Mouse (Mus musculus) embryonic facial prominence, embryonic 14.5 days (tissue): ENCODE measurements around the gene Trpv3. TPM values are rescaled to one million over a fixed set of nuclear protein-coding genes. Genes with fewer than 3 reads are reported as not detected.
"Not testable (repeated sequence)": the region's sequence is repeated elsewhere in the genome, so short reads cannot be mapped to it uniquely, and the experiment has no call there.

Experiments used
- ATAC-seq: fragments of 200-750 bp; cut with Nextera tagmentation; 2 replicates; pipeline ENCODE4 v1.8.0; 2017; ENCODE audit warnings: low read depth, moderate number of reproducible peaks, moderate TSS enrichment
- DNase-seq: peaks from one replicate; pipeline ENCODE4 v3.0.0-alpha.2; 2015; ENCODE audit warnings: low spot score
- H3K27ac ChIP-seq: fragments of 300-500 bp; sonication (generic); replicated peaks from 2 replicates; pipeline ENCODE4 v1.5.1; 2014; ENCODE audit warnings: low read depth, mild to moderate bottlenecking, low read length, moderate library complexity
- H3K27me3 ChIP-seq: fragments of 300-500 bp; sonication (generic); replicated peaks from 2 replicates; pipeline ENCODE4 v1.6.1; 2014; ENCODE audit warnings: low read length; ENCODE audit not compliant: control insufficient read depth, insufficient read depth
- H3K36me3 ChIP-seq: fragments of 300-500 bp; sonication (generic); 2 replicates; pipeline ENCODE4 v1.6.1; 2014; ENCODE audit warnings: low read length, mixed read lengths; ENCODE audit not compliant: control insufficient read depth, insufficient read depth
- H3K4me1 ChIP-seq: fragments of 300-500 bp; sonication (generic); 2 replicates; pipeline ENCODE4 v1.6.1; 2014; ENCODE audit warnings: antibody characterized with exemption, low read length; ENCODE audit not compliant: control insufficient read depth, insufficient read depth
- H3K4me2 ChIP-seq: fragments of 300-500 bp; sonication (generic); 2 replicates; pipeline ENCODE4 v1.6.1; 2014; ENCODE audit warnings: low read depth, mild to moderate bottlenecking, low read length, moderate library complexity, mixed read lengths
- H3K4me3 ChIP-seq: fragments of 300-500 bp; sonication (generic); 2 replicates; pipeline ENCODE4 v1.5.1; 2014; ENCODE audit warnings: low read depth, mild to moderate bottlenecking, low read length
- H3K9ac ChIP-seq: fragments of 300-500 bp; sonication (generic); 2 replicates; pipeline ENCODE4 v1.6.1; 2014; ENCODE audit warnings: low read depth, mild to moderate bottlenecking, low read length, moderate library complexity, mixed read lengths
- H3K9me3 ChIP-seq: fragments of 300-500 bp; sonication (generic); 2 replicates; pipeline ENCODE4 v1.6.1; 2016; ENCODE audit warnings: low read length; ENCODE audit not compliant: control insufficient read depth
- WGBS: fragments of 180-500 bp; shearing (Covaris S2); extraction: QIAGEN DNeasy Blood & Tissue Kit; methylation state at CpG from one replicate; pipeline ENCODE4 v1.1.7; 2014; 5-methylcytosine and 5-hydroxymethylcytosine counted together
- polyA plus RNA-seq: library from polyadenylated mRNA; unstranded; fragments of >200 nt; fragmentation: Nextera tagmentation; extraction: Ambion mirVana; gene quantifications from 2 replicates; pipeline ENCODE4 v1.2.1, GENCODE M21; 2014

The Trpv3 gene
- polyA plus RNA-seq, 1 experiment from 2014 or later = 0.28 TPM

DNA sequence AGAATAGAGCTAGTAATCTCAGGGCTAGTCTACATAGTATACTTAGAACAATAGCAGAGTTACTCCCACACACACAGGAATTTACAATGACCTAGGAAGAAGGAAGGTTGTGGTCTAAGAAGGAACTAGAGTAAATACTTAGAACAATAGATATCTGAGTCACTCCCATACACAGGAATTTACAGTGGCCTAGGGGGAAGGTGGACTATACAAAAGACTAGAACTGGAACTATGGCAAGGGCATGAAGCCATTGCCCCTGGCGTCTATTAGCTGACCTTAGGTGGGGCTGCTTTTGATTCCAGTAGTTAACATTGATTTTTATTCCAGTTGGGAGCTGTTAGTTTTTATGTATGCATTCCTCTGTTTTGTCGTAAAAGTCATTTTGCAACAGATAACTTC is 51.4 kb downstream of the Trpv3 start:
- not testable (repeated sequence) for H3K4me1 ChIP-seq, H3K27ac ChIP-seq, H3K4me3 ChIP-seq, H3K4me2 ChIP-seq, DNase-seq, H3K9ac ChIP-seq, H3K36me3 ChIP-seq, H3K9me3 ChIP-seq, ATAC-seq, H3K27me3 ChIP-seq
- 77% methylated on average over 2 of the region's 2 CpGs for WGBS

DNA sequence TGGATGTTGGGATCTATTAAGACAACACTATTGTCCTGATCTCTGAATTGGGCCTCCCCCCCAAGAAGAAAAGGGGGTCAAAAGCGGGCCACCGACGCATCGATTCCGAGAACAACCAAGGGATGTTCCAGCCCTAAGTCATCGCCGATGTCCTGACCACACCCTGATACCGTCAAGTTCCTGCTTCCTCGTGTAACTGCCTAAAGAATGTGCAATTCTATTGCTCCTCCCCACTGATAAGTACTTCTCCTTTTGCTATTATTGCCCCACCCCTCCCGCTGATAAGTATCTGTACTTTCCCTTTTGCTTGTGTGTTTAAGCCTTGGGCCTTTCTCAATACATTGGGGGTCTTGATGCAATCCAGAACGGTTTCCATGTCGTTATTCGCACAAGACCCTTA is 53.9 kb downstream of the Trpv3 start:
- not testable (repeated sequence) for H3K4me2 ChIP-seq, H3K9me3 ChIP-seq, H3K27me3 ChIP-seq, H3K4me3 ChIP-seq, H3K9ac ChIP-seq, H3K27ac ChIP-seq, H3K36me3 ChIP-seq, H3K4me1 ChIP-seq, ATAC-seq, DNase-seq
- 92% methylated on average over 13 of the region's 13 CpGs for WGBS

DNA sequence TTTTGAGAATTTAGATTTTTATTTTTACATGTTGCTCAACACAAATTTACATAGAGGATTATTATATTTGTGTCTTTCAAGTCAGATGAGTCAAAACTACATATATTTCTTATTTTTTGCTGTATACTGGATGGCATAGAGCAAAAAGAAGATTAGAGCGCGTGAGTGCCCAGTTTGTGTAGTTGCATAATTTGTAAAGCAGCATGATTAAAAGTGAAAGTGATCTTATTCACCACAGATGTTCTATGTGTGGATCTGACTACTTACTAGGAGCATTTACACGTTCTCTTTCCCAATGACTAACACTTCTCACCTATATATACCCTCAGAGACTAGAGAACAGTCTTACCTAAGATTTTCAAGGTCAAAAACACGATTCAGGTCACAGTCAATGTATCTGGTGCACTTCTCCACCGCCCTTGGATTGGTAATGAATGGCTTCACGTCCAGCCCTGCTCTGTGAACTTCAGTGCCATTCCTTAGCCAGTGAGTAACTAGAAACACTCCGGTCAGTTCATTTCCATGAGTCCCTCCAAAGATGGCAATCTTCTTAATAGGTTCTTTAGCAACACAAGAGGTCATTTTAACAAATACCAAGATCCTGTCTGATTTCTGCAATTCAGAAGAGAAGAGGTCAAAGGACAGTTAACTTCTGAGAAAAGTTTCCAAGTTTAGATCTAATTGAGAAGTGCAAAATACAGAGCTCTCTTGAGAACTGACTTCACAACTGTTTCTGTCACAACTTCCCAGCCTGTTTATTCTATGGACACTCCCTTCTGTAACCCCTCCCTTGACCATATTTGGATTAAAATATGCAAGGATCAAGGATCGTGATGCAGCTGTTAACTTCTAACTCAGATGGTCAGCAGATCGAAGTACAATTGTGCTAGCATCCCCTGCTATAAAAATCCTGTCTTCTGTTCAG is 57.0 kb downstream of the Trpv3 start:
- 0 out of 2 replicates have a peak, but pooled peaks cover 4% of the 10 kb centered on the region for H3K4me1 ChIP-seq
- no peak overlapping the region for H3K4me2 ChIP-seq
- H3K27ac ChIP-seq = no peak overlapping the region
- DNase-seq = no peak
- no peaks in the 10 kb centered on the region for H3K9me3 ChIP-seq
- no peak overlapping the region for H3K9ac ChIP-seq
- ATAC-seq = no peak
- H3K27me3 ChIP-seq = no peaks in the 10 kb centered on the region
- no peak overlapping the region for H3K4me3 ChIP-seq
- 62% methylated on average over 9 of the region's 9 CpGs for WGBS
- H3K36me3 ChIP-seq = no peaks in the 10 kb centered on the region

DNA sequence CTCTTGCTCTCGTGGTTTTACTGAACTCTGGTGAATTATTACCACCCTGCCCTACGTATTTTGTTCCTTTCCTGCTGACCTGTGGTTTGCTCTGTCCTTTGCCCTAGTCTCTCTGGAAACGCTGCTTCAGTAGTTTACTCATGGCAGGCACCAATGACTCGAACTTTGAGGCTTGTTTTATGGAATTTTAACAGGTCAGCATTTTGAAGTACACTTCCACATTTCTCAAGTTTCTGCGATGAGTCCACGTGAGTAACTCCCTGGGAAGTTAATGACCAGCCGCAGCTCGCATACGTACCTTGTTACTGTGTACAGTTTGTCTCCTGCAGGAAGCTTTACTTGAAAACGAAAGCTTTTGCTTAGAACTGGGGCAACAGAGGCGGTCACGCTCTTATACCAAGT is 59.3 kb downstream of the Trpv3 start:
- H3K27ac ChIP-seq = no peak overlapping the region
- H3K4me1 ChIP-seq = 0 out of 2 replicates have a peak, but pooled peaks cover 4% of the 10 kb centered on the region
- DNase-seq (peak; percentile 11), ATAC-seq (no peak)
- peak overlapping the region; percentile 18; the same call in 1 of the 2 replicates for H3K4me2 ChIP-seq
- no peaks in the 10 kb centered on the region for H3K27me3 ChIP-seq
- WGBS = 31% methylated on average over 12 of the region's 12 CpGs
- no peaks in the 10 kb centered on the region for H3K9me3 ChIP-seq
- H3K4me3 ChIP-seq = no peak overlapping the region
- H3K9ac ChIP-seq = no peak overlapping the region
- H3K36me3 ChIP-seq = no peaks in the 10 kb centered on the region

DNA sequence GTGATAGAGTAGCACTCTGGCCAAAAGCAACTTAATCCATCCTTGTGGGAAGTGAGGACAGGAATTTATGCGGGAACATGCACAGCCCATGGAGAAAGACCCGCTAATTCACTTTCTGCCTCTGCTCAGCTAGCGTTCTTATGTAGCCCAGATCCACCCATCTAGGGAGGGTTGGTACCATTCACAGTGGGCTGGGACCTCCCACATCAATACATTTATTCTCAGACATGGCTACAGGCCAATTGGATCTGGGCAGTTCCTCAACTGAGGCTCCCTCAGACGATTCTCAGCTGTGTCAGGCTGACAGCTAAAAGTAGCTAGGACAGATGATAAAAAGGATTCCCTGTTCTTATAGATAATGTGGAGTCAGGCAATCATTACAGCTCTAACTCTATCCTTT is 60.2 kb downstream of the Trpv3 start:
- H3K4me2 ChIP-seq = no peak overlapping the region
- no peak overlapping the region for H3K4me3 ChIP-seq
- 67% methylated on average over 4 of the region's 4 CpGs for WGBS
- DNase-seq (peak; percentile 16), ATAC-seq (no peak)
- no peaks in the 10 kb centered on the region for H3K36me3 ChIP-seq
- H3K27me3 ChIP-seq = no peaks in the 10 kb centered on the region
- H3K4me1 ChIP-seq = 0 out of 2 replicates have a peak, but pooled peaks cover 4% of the 10 kb centered on the region
- H3K27ac ChIP-seq = no peak overlapping the region
- H3K9ac ChIP-seq = no peak overlapping the region
- no peaks in the 10 kb centered on the region for H3K9me3 ChIP-seq

DNA sequence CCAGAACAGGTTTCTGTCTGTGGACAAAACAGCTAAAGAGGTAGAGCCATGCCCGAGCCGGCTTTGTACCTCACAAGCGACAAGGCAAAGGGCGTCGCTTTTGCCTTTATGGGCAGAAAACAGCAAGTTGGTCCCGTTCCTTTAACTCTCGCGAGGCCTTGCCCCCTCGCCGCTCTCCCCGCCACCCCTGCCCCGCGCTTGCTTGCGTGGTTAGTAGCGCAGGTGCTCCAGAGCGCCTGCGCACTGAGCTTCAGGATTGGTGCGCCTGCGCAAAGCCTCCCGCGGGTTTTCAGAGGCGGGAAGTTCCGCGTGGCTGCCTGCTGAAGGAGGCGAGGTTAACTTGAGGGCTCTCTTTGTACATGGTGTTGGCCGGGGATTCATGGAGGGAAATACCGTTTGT is 62.3 kb downstream of the Trpv3 start, which contains the start of the genes Aspa, Gm49340 and Spata22:
Gene Aspa (minus strand): TSS at position 155 of the 400 bp plus-strand sequence.
Gene Gm49340 (plus strand): TSS at position 300 of the 400 bp plus-strand sequence.
Gene Spata22 (plus strand): TSS at position 300 of the 400 bp plus-strand sequence.
- Histone ChIP-seq H3K9me3 (no peaks in the 10 kb centered on the region), H3K4me2 (no peak within 1 kb of the TSS), H3K9ac (no peak within 1 kb of the TSS), H3K27ac (no peak within 1 kb of the TSS), H3K27me3 (no peaks in the 10 kb centered on the region), H3K4me1 (0 out of 2 replicates have a peak, but pooled peaks cover 4% of the 10 kb centered on the region), H3K4me3 (no peak within 1 kb of the TSS), H3K36me3 (no peaks in the 10 kb centered on the region)
- 88% methylated on average over 27 of the region's 27 CpGs for WGBS
- ATAC-seq = no peak
- DNase-seq = no peak

DNA sequence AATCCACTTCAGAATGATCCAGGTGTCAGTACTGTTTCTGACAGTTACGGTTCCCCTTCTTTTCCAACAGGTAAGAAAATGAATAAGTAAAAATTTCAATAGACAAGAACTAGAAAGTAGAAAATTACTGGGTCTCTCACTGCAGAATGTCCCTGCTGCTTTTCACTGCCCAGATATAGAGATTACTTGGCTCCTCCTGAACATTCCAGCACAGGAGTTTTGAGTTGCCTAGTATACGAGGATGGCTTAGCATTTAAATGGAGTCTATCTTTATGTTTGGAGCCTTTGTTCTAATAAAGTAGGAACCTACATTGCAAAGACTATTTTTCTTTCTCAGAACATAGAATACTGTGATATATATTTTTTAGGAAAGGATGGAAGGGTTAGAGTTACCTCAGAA is 66.2 kb downstream of the Trpv3 start:
- no peak overlapping the region for H3K4me2 ChIP-seq
- H3K4me1 ChIP-seq = no peaks in the 10 kb centered on the region
- 63% methylated on average over 2 of the region's 2 CpGs for WGBS
- H3K27ac ChIP-seq = no peak overlapping the region
- H3K4me3 ChIP-seq = no peak overlapping the region
- H3K9ac ChIP-seq = no peak overlapping the region
- H3K27me3 ChIP-seq = no peaks in the 10 kb centered on the region
- no peak for ATAC-seq
- DNase-seq = no peak
- no peaks in the 10 kb centered on the region for H3K36me3 ChIP-seq
- no peaks in the 10 kb centered on the region for H3K9me3 ChIP-seq

DNA sequence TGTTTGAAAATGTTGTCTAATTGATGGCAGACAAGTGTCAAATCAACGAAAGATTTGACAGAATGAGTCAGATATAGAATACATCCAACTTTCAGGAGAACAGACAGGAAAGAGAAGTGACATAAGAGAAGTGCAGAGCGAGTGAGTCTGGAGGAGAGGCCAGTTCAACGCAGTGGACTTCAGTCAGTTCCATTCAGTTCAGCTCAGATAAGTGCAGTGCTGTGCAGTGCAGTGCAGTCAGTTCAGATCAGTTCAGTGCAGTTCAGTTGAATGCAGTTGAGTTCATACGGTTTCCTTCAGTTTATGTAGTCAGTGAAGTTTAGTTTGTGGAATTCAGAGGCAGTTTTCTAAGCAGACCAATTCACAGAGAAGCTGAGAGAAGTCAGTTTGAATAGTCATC is 69.7 kb downstream of the Trpv3 start:
- Histone ChIP-seq H3K36me3 (no peaks in the 10 kb centered on the region), H3K4me2 (no peak overlapping the region), H3K27me3 (no peaks in the 10 kb centered on the region), H3K27ac (no peak overlapping the region), H3K4me3 (no peak overlapping the region), H3K9me3 (no peaks in the 10 kb centered on the region), H3K9ac (no peak overlapping the region), H3K4me1 (no peaks in the 10 kb centered on the region)
- 75% methylated on average over 4 of the region's 4 CpGs for WGBS
- DNase-seq (no peak), ATAC-seq (no peak)
